Mouse (Mus musculus) heart, postnatal 0 days (tissue): ENCODE measurements around the gene Ocel1.

Experiments
- CTCF ChIP-seq: IDR thresholded peaks from 2 replicates; pipeline ENCODE4 v1.5.1; 2016; ENCODE audit warnings: antibody characterized with exemption, control low read depth, low read depth
- EP300 ChIP-seq: IDR thresholded peaks from 2 replicates; pipeline ENCODE4 v1.6.1; 2016; ENCODE audit warnings: antibody characterized with exemption, low read depth

- TF ChIP-seq CTCF (no peak), EP300 (no peak)
Observed at GRCm38 (mm10) chr8:71374616-71375206, 3.6 kb downstream of the Ocel1 start.
